7 mouse cellular contexts compared by ENCODE assay signal in genomic region chr16:20702522-20702893, GRCm38 (mm10). TPM values are rescaled to one million over a fixed set of nuclear protein-coding genes. Genes with fewer than 3 reads are reported as not detected.
DNase-seq lines count a peak whose midpoint lies in the region; ATAC-seq and TF ChIP-seq lines count a peak whose summit lies in the region.

No protein-coding gene starts in this region.

- no peaks in the 10 kb centered on the region for H3K9me3 ChIP-seq in ES-Bruce4 (replicated peaks; ENCODE audit: control insufficient read depth, insufficient read depth, low read length, poor library complexity, severe bottlenecking)
- H3K9me3 ChIP-seq in heart, embryonic 10.5 days, result no peaks in the 10 kb centered on the region
- H3K9me3 ChIP-seq in kidney, embryonic 14.5 days (ENCODE audit: control insufficient read depth, low read length), result no peaks in the 10 kb centered on the region
- no peaks in the 10 kb centered on the region for H3K9me3 ChIP-seq in lung, embryonic 16.5 days (ENCODE audit: control insufficient read depth, low read length)

- H3K27me3 ChIP-seq in ES-Bruce4 (ENCODE audit: control insufficient read depth, insufficient read depth, low read length, poor library complexity, severe bottlenecking), result no peaks in the 10 kb centered on the region
- peaks cover 10% of the 10 kb centered on the region; the same call in 1 of the 2 replicates for H3K27me3 ChIP-seq in heart, embryonic 10.5 days (ENCODE audit: insufficient read depth, poor library complexity, severe bottlenecking)
- H3K27me3 ChIP-seq in kidney, embryonic 14.5 days (ENCODE audit: control insufficient read depth, insufficient read depth, low read length), result no peaks in the 10 kb centered on the region
- no peaks in the 10 kb centered on the region for H3K27me3 ChIP-seq in lung, embryonic 16.5 days (ENCODE audit: control insufficient read depth, insufficient read depth, low read depth, low read length)

- 0 out of 2 replicates have a peak, but pooled peaks cover 5% of the 10 kb centered on the region for H3K36me3 ChIP-seq in ES-Bruce4 (ENCODE audit: control insufficient read depth, insufficient read depth, low read length, poor library complexity, severe bottlenecking)
- peaks cover 12% of the 10 kb centered on the region; the same call in 1 of the 2 replicates for H3K36me3 ChIP-seq in heart, embryonic 10.5 days
- H3K36me3 ChIP-seq in kidney, embryonic 14.5 days (ENCODE audit: control insufficient read depth, insufficient read depth, low read length), result peaks cover 10% of the 10 kb centered on the region; the same call in 1 of the 2 replicates
- H3K36me3 ChIP-seq in lung, embryonic 16.5 days (ENCODE audit: control insufficient read depth, insufficient read depth, low read length), result no peaks in the 10 kb centered on the region

- no peak for TF ChIP-seq POLR2A in ES-Bruce4 (IDR thresholded peaks at IDR 0.05; ENCODE audit: insufficient read depth, low read length)

- peak; percentile 65 for TF ChIP-seq CTCF in ES-Bruce4 (IDR thresholded peaks at IDR 0.05; ENCODE audit: low read depth, low read length)

- no peaks in the 10 kb centered on the region for H3K4me1 ChIP-seq in ES-Bruce4 (ENCODE audit: control insufficient read depth, insufficient read depth, low read length)
- H3K4me1 ChIP-seq in heart, embryonic 10.5 days, result peaks cover 30% of the 10 kb centered on the region
- peaks cover 17% of the 10 kb centered on the region; the same call in 1 of the 2 replicates for H3K4me1 ChIP-seq in kidney, embryonic 14.5 days (ENCODE audit: control insufficient read depth, insufficient read depth, low read length)
- H3K4me1 ChIP-seq in lung, embryonic 16.5 days (replicated peaks; ENCODE audit: control insufficient read depth, insufficient read depth, low read length), result peaks cover 11% of the 10 kb centered on the region

- TF ChIP-seq EP300 in ES-Bruce4 (IDR thresholded peaks at IDR 0.05; ENCODE audit: insufficient read depth, low read depth, low read length), result no peak

- no peak overlapping the region for H3K4me2 ChIP-seq in kidney, embryonic 14.5 days (replicated peaks; ENCODE audit: low read depth, low read length)
- no peak overlapping the region for H3K4me2 ChIP-seq in lung, embryonic 16.5 days (ENCODE audit: low read depth, low read length)

- peak; percentile 90 to 96 for DNase-seq in adrenal gland, adult (ENCODE audit: inconsistent age in 2 of 2, low spot score in 1 of 2)
- peak; percentile 86 for DNase-seq in embryo, embryonic 11 days
- DNase-seq in heart, embryonic 10.5 days (ENCODE audit: low spot score), result peak; percentile 93
- peak; percentile 87 for DNase-seq in retina, postnatal 1 day

- WGBS in heart, embryonic 10.5 days, result 8% methylated on average over 8 of the region's 8 CpGs
- 9% methylated on average over 8 of the region's 8 CpGs for WGBS in kidney, embryonic 14.5 days
- WGBS in lung, embryonic 16.5 days, result 10% methylated on average over 8 of the region's 8 CpGs

- peak; percentile 55 for ATAC-seq in kidney, embryonic 14.5 days (ENCODE audit: low FRiP score, low TSS enrichment)
- peak; percentile 77 for ATAC-seq in lung, embryonic 16.5 days (ENCODE audit: low read depth)

- peak overlapping the region; percentile 66 for H3K4me3 ChIP-seq in ES-Bruce4 (ENCODE audit: low read depth, low read length)
- H3K4me3 ChIP-seq in heart, embryonic 10.5 days, result peak overlapping the region; percentile 12; the same call in 1 of the 2 replicates
- H3K4me3 ChIP-seq in kidney, embryonic 14.5 days (ENCODE audit: low read length), result no peak overlapping the region
- H3K4me3 ChIP-seq in lung, embryonic 16.5 days (ENCODE audit: low read length), result no peak overlapping the region

- H3K27ac ChIP-seq in ES-Bruce4 (ENCODE audit: insufficient read depth, low read length), result peak overlapping the region; percentile 71
- H3K27ac ChIP-seq in heart, embryonic 10.5 days, result peak overlapping the region; percentile 76
- peak overlapping the region; percentile 85 for H3K27ac ChIP-seq in kidney, embryonic 14.5 days (ENCODE audit: low read depth, low read length)
- H3K27ac ChIP-seq in lung, embryonic 16.5 days (ENCODE audit: low read length), result no peak overlapping the region

- H3K9ac ChIP-seq in ES-Bruce4 (ENCODE audit: low read depth, poor library complexity, severe bottlenecking), result peak overlapping the region; percentile 54
- H3K9ac ChIP-seq in kidney, embryonic 14.5 days (ENCODE audit: low read depth, low read length), result peak overlapping the region; percentile 50; the same call in 1 of the 2 replicates
- peak overlapping the region; percentile 2; the same call in 1 of the 2 replicates for H3K9ac ChIP-seq in lung, embryonic 16.5 days (ENCODE audit: low read length)

RNA-seq across cellular contexts. Expression of gene Fam131a, which starts 9.5 kb away (rescaled TPM):
- polyA plus RNA-seq in ES-Bruce4 (2011; ENCODE audit: insufficient read depth, insufficient read length, low read depth, missing spikeins), result 5.9 and 7.1 TPM in 2 replicates
- 2.5 TPM in 2 replicates for polyA plus RNA-seq in heart, embryonic 10.5 days (2016; fragmentation: Nextera tagmentation; extraction: Ambion mirVana)
- polyA plus RNA-seq in kidney, embryonic 14.5 days (2014; fragmentation: Nextera tagmentation; extraction: Ambion mirVana), result 3.8 and 5.5 TPM in 2 replicates
- 7.8 and 9.1 TPM in 2 replicates for polyA plus RNA-seq in lung, embryonic 16.5 days (2015; fragmentation: Nextera tagmentation; extraction: Ambion mirVana)

RNA-seq across cellular contexts. Expression of gene Polr2h, which starts 15.0 kb away (rescaled TPM):
- polyA plus RNA-seq in ES-Bruce4 (2011; ENCODE audit: insufficient read depth, insufficient read length, low read depth, missing spikeins), result 90.6 and 94.5 TPM in 2 replicates
- polyA plus RNA-seq in heart, embryonic 10.5 days (2016; fragmentation: Nextera tagmentation; extraction: Ambion mirVana), result 68.8 and 103 TPM in 2 replicates
- polyA plus RNA-seq in kidney, embryonic 14.5 days (2014; fragmentation: Nextera tagmentation; extraction: Ambion mirVana), result 147 and 172 TPM in 2 replicates
- 74.3 and 87.5 TPM in 2 replicates for polyA plus RNA-seq in lung, embryonic 16.5 days (2015; fragmentation: Nextera tagmentation; extraction: Ambion mirVana)

RNA-seq across cellular contexts. Expression of gene Clcn2, which starts 15.0 kb away (rescaled TPM):
- 8.8 and 10.2 TPM in 2 replicates for polyA plus RNA-seq in ES-Bruce4 (2011; ENCODE audit: insufficient read depth, insufficient read length, low read depth, missing spikeins)
- polyA plus RNA-seq in heart, embryonic 10.5 days (2016; fragmentation: Nextera tagmentation; extraction: Ambion mirVana), result 4.7 and 10.3 TPM in 2 replicates
- 15.5 and 17.3 TPM in 2 replicates for polyA plus RNA-seq in kidney, embryonic 14.5 days (2014; fragmentation: Nextera tagmentation; extraction: Ambion mirVana)
- polyA plus RNA-seq in lung, embryonic 16.5 days (2015; fragmentation: Nextera tagmentation; extraction: Ambion mirVana), result 5.8 and 8.2 TPM in 2 replicates

RNA-seq across cellular contexts. Expression of gene Chrd, which starts 30.4 kb away (rescaled TPM):
- 1.1 and 1.2 TPM in 2 replicates for polyA plus RNA-seq in ES-Bruce4 (2011; ENCODE audit: insufficient read depth, insufficient read length, low read depth, missing spikeins)
- 0.27 and 0.87 TPM in 2 replicates for polyA plus RNA-seq in heart, embryonic 10.5 days (2016; fragmentation: Nextera tagmentation; extraction: Ambion mirVana)
- polyA plus RNA-seq in kidney, embryonic 14.5 days (2014; fragmentation: Nextera tagmentation; extraction: Ambion mirVana), result 3.9 and 4.6 TPM in 2 replicates
- 3.3 and 3.8 TPM in 2 replicates for polyA plus RNA-seq in lung, embryonic 16.5 days (2015; fragmentation: Nextera tagmentation; extraction: Ambion mirVana)

RNA-seq across cellular contexts. Expression of gene Thpo, which starts 31.8 kb away (rescaled TPM):
- 4.6 and 4.7 TPM in 2 replicates for polyA plus RNA-seq in ES-Bruce4 (2011; ENCODE audit: insufficient read depth, insufficient read length, low read depth, missing spikeins)
- 0.49 and 1.1 TPM in 2 replicates for polyA plus RNA-seq in heart, embryonic 10.5 days (2016; fragmentation: Nextera tagmentation; extraction: Ambion mirVana)
- polyA plus RNA-seq in kidney, embryonic 14.5 days (2014; fragmentation: Nextera tagmentation; extraction: Ambion mirVana), result 0.89 and 1.2 TPM in 2 replicates
- polyA plus RNA-seq in lung, embryonic 16.5 days (2015; fragmentation: Nextera tagmentation; extraction: Ambion mirVana), result 0.79 and 0.99 TPM in 2 replicates

Comparison
In these comparisons a context has a peak if more than half of its experiments do, and no peak if none do; other contexts are left out.
1. H3K4me3 ChIP-seq: peak in ES-Bruce4 (single experiment) and heart, embryonic 10.5 days (single experiment); none in kidney, embryonic 14.5 days (single experiment) and lung, embryonic 16.5 days (single experiment).
2. H3K9ac ChIP-seq: peak in every context shown above with its lines; median percentile 54 in ES-Bruce4; 50 in kidney, embryonic 14.5 days; 2 in lung, embryonic 16.5 days.
3. Peak in every context shown above with its lines, with median percentiles within 50 percentile points of each other: DNase-seq.